Mouse (Mus musculus): ENCODE measurements around the gene Ubtd1.

GRCm38 (mm10) chr19:42071886-42072608 lies 90.5 kb downstream of the Ubtd1 start:
- TF ChIP-seq CTCF (IDR thresholded peaks at IDR 0.05; ENCODE audit: borderline replicate concordance, insufficient read depth, low read length), result no peak
- no peak for TF ChIP-seq POLR2A (IDR thresholded peaks at IDR 0.05; ENCODE audit: low read depth, low read length)

Measured in embryonic fibroblast, embryonic 13.5 days (primary cell).